Mouse (Mus musculus) heart, embryonic 16.5 days (tissue): ENCODE results near the gene Stxbp1. TPM values are rescaled to one million over a fixed set of nuclear protein-coding genes. Genes with fewer than 3 reads are reported as not detected.

Source experiments
- ATAC-seq: fragments of 200-750 bp; cut with Nextera tagmentation; replicated peaks from 2 replicates; pipeline ENCODE4 v1.8.0; 2017; ENCODE audit warnings: moderate number of reproducible peaks; ENCODE audit not compliant: insufficient read depth, low FRiP score; ENCODE audit errors: extremely low read depth
- H3K27ac ChIP-seq: fragments of 300-500 bp; sonication (generic); 2 replicates; pipeline ENCODE4 v1.5.1; 2014; ENCODE audit warnings: mild to moderate bottlenecking, low read length, control low read depth, moderate library complexity
- H3K27me3 ChIP-seq: fragments of 300-500 bp; sonication (generic); 2 replicates; pipeline ENCODE4 v1.6.1; 2014; ENCODE audit warnings: low read length, mixed read lengths; ENCODE audit not compliant: control insufficient read depth, insufficient read depth
- H3K36me3 ChIP-seq: fragments of 300-500 bp; sonication (generic); 2 replicates; pipeline ENCODE4 v1.6.1; 2014; ENCODE audit not compliant: control insufficient read depth, insufficient read depth
- H3K4me1 ChIP-seq: fragments of 300-500 bp; sonication (generic); 2 replicates; pipeline ENCODE4 v1.6.1; 2014; ENCODE audit warnings: low read length, mixed read lengths; ENCODE audit not compliant: control insufficient read depth, insufficient read depth
- H3K4me2 ChIP-seq: fragments of 300-500 bp; sonication (generic); 2 replicates; pipeline ENCODE4 v1.6.1; 2014; ENCODE audit warnings: low read depth, mild to moderate bottlenecking, control low read depth, low read length
- H3K4me3 ChIP-seq: fragments of 300-500 bp; sonication (generic); 2 replicates; pipeline ENCODE4 v1.5.1; 2014; ENCODE audit warnings: mild to moderate bottlenecking, control low read depth, low read length
- H3K9ac ChIP-seq: fragments of 300-500 bp; sonication (generic); 2 replicates; pipeline ENCODE4 v1.6.1; 2014; ENCODE audit warnings: low read length, control low read depth
- H3K9me3 ChIP-seq: fragments of 300-500 bp; sonication (generic); replicated peaks from 2 replicates; pipeline ENCODE4 v1.6.1; 2016; ENCODE audit warnings: low read length; ENCODE audit not compliant: control insufficient read depth
- WGBS: fragments of 180-500 bp; shearing (Covaris S2); extraction: QIAGEN DNeasy Blood & Tissue Kit; methylation state at CpG from one replicate; pipeline ENCODE4 v1.1.7; 2014; 5-methylcytosine and 5-hydroxymethylcytosine counted together
- polyA plus RNA-seq: library from polyadenylated mRNA; unstranded; fragments of >200 nt; fragmentation: Nextera tagmentation; extraction: Ambion mirVana; gene quantifications from 2 replicates; pipeline ENCODE4 v1.2.1, GENCODE M21; 2015

Stxbp1 gene
- polyA plus RNA-seq, result 28.0 and 29.2 TPM in 2 replicates

- Histone ChIP-seq H3K27me3 (peaks cover 6% of the 10 kb centered on the region; the same call in 1 of the 2 replicates), H3K4me3 (peak within 1 kb of the TSS; percentile 77), H3K4me1 (peaks cover 16% of the 10 kb centered on the region), H3K4me2 (peak within 1 kb of the TSS; percentile 85), H3K9me3 (no peaks in the 10 kb centered on the region), H3K9ac (peak within 1 kb of the TSS; percentile 87), H3K36me3 (no peaks in the 10 kb centered on the region), H3K27ac (peak within 1 kb of the TSS; percentile 88)
- peak; percentile 92 for ATAC-seq
- under 1% methylated on average over 73 of the region's 78 CpGs for WGBS
Measured at GRCm38 (mm10) chr2:32846805-32847467, at the start of gene Stxbp1. Stxbp1 (minus strand) TSS chr2:32847245.

- no peak overlapping the region for H3K4me3 ChIP-seq
- H3K9me3 ChIP-seq, result no peaks in the 10 kb centered on the region
- H3K9ac ChIP-seq, result 0 out of 2 replicates have a peak overlapping the region, but pooled peaks have one; percentile 26
- no peaks in the 10 kb centered on the region for H3K36me3 ChIP-seq
- ATAC-seq, result no peak; the same call in 1 of the 2 replicates
- H3K4me1 ChIP-seq, result peaks cover 39% of the 10 kb centered on the region
- H3K27me3 ChIP-seq, result no peaks in the 10 kb centered on the region
- no peak overlapping the region for H3K4me2 ChIP-seq
- WGBS, result 46% methylated on average over 10 of the region's 10 CpGs
- peak overlapping the region; percentile 11; the same call in 1 of the 2 replicates for H3K27ac ChIP-seq
Measured at GRCm38 (mm10) chr2:32896507-32897147, 49.6 kb upstream of the Stxbp1 start.

GRCm38 (mm10) chr2:32895606-32896106, 48.6 kb upstream of the Stxbp1 start:
- Histone ChIP-seq H3K4me3 (no peak overlapping the region), H3K9ac (no peak overlapping the region), H3K27me3 (no peaks in the 10 kb centered on the region), H3K9me3 (no peaks in the 10 kb centered on the region), H3K27ac (no peak overlapping the region), H3K4me1 (peaks cover 48% of the 10 kb centered on the region), H3K36me3 (no peaks in the 10 kb centered on the region), H3K4me2 (no peak overlapping the region)
- WGBS, result 62% methylated on average over 8 of the region's 8 CpGs
- ATAC-seq, result no peak

- no peaks in the 10 kb centered on the region for H3K27me3 ChIP-seq
- H3K4me2 ChIP-seq, result no peak overlapping the region
- H3K27ac ChIP-seq, result no peak overlapping the region
- H3K4me1 ChIP-seq, result peaks cover 56% of the 10 kb centered on the region
- no peak overlapping the region for H3K9ac ChIP-seq
- H3K9me3 ChIP-seq, result no peaks in the 10 kb centered on the region
- no peaks in the 10 kb centered on the region for H3K36me3 ChIP-seq
- ATAC-seq, result no peak
- WGBS, result 63% methylated on average over 2 of the region's 2 CpGs
- H3K4me3 ChIP-seq, result no peak overlapping the region
Measured at GRCm38 (mm10) chr2:32894097-32894496, 47.1 kb upstream of the Stxbp1 start.

- Histone ChIP-seq H3K9me3 (no peaks in the 10 kb centered on the region), H3K4me3 (no peak overlapping the region), H3K4me2 (no peak overlapping the region), H3K9ac (no peak overlapping the region), H3K27ac (no peak overlapping the region), H3K36me3 (no peaks in the 10 kb centered on the region), H3K4me1 (peaks cover 65% of the 10 kb centered on the region), H3K27me3 (no peaks in the 10 kb centered on the region)
- no peak for ATAC-seq
- WGBS, result 71% methylated on average over 14 of the region's 14 CpGs
Measured at GRCm38 (mm10) chr2:32892490-32892889, 45.4 kb upstream of the Stxbp1 start.

- Histone ChIP-seq H3K4me1 (peaks cover 61% of the 10 kb centered on the region), H3K4me2 (no peak overlapping the region), H3K9me3 (no peaks in the 10 kb centered on the region), H3K27me3 (no peaks in the 10 kb centered on the region), H3K36me3 (no peaks in the 10 kb centered on the region), H3K27ac (peak overlapping the region; percentile 45; the same call in 1 of the 2 replicates), H3K9ac (peak overlapping the region; percentile 37), H3K4me3 (no peak overlapping the region)
- 35% methylated on average over 9 of the region's 9 CpGs for WGBS
- no peak for ATAC-seq
Measured at GRCm38 (mm10) chr2:32891278-32891677, 44.2 kb upstream of the Stxbp1 start.

- no peaks in the 10 kb centered on the region for H3K9me3 ChIP-seq
- no peak overlapping the region for H3K4me2 ChIP-seq
- H3K27me3 ChIP-seq, result no peaks in the 10 kb centered on the region
- H3K9ac ChIP-seq, result no peak overlapping the region
- no peak overlapping the region for H3K4me3 ChIP-seq
- no peak for ATAC-seq
- peaks cover 58% of the 10 kb centered on the region for H3K4me1 ChIP-seq
- WGBS, result 66% methylated on average over 3 of the region's 3 CpGs
- H3K27ac ChIP-seq, result 0 out of 2 replicates have a peak overlapping the region, but pooled peaks have one; percentile 14
- no peaks in the 10 kb centered on the region for H3K36me3 ChIP-seq
Measured at GRCm38 (mm10) chr2:32890280-32890679, 43.2 kb upstream of the Stxbp1 start.

GRCm38 (mm10) chr2:32888551-32888950, 41.5 kb upstream of the Stxbp1 start:
- peak overlapping the region; percentile 94 for H3K27ac ChIP-seq
- no peaks in the 10 kb centered on the region for H3K36me3 ChIP-seq
- H3K27me3 ChIP-seq, result no peaks in the 10 kb centered on the region
- H3K4me3 ChIP-seq, result no peak overlapping the region
- peak overlapping the region; percentile 49; the same call in 1 of the 2 replicates for H3K4me2 ChIP-seq
- peak; percentile 15 for ATAC-seq
- H3K9ac ChIP-seq, result peak overlapping the region; percentile 71
- peaks cover 73% of the 10 kb centered on the region for H3K4me1 ChIP-seq
- WGBS, result 16% methylated on average over 3 of the region's 3 CpGs
- no peaks in the 10 kb centered on the region for H3K9me3 ChIP-seq

GRCm38 (mm10) chr2:32888029-32888428, 41.0 kb upstream of the Stxbp1 start:
- no peaks in the 10 kb centered on the region for H3K36me3 ChIP-seq
- peak overlapping the region; percentile 94 for H3K27ac ChIP-seq
- H3K4me2 ChIP-seq, result peak overlapping the region; percentile 49
- 5% methylated on average over 9 of the region's 9 CpGs for WGBS
- peaks cover 72% of the 10 kb centered on the region for H3K4me1 ChIP-seq
- no peaks in the 10 kb centered on the region for H3K27me3 ChIP-seq
- no peak; the same call in none of the 2 replicates for ATAC-seq
- H3K9me3 ChIP-seq, result no peaks in the 10 kb centered on the region
- H3K4me3 ChIP-seq, result no peak overlapping the region
- peak overlapping the region; percentile 71 for H3K9ac ChIP-seq
